Mouse (Mus musculus): ENCODE results near the gene Chrnb1. TPM values are rescaled to one million over a fixed set of nuclear protein-coding genes. Genes with fewer than 3 reads are reported as not detected.

The Chrnb1 gene
- polyA plus RNA-seq, 1 experiment from 2014 or later: 5.8 TPM

GRCm38 (mm10) chr11:69799394-69800137 lies 3.8 kb upstream of the Chrnb1 start:
- Histone ChIP-seq H3K27me3 (ENCODE audit: control insufficient read depth, insufficient read depth, low read length) (peaks cover 15% of the 10 kb centered on the region), H3K27ac (replicated peaks in 1 of 2; ENCODE audit: control insufficient read depth in 1 of 2, insufficient read depth in 1 of 2, low read depth in 2 of 2, low read length in 2 of 2) (no peak overlapping the region), H3K4me2 (ENCODE audit: low read length) (peak overlapping the region; percentile 95), H3K36me3 (ENCODE audit: control insufficient read depth, insufficient read depth, low read length) (no peaks in the 10 kb centered on the region), H3K4me1 (ENCODE audit: control insufficient read depth in 2 of 2, insufficient read depth in 2 of 2, low read length in 2 of 2) (peaks cover 22 to 54% of the 10 kb centered on the region in 2 experiments), H3K4me3 (ENCODE audit: control insufficient read depth in 1 of 2, insufficient read depth in 1 of 2, low read depth in 1 of 2, low read length in 2 of 2) (peak overlapping the region; percentile 46 to 51; a peak in 3 of 4 replicates), H3K9me3 (ENCODE audit: control insufficient read depth, low read length) (no peaks in the 10 kb centered on the region), H3K9ac (ENCODE audit: low read length) (peak overlapping the region; percentile 69)
- ATAC-seq (ENCODE audit: insufficient number of reproducible peaks, insufficient read depth, low FRiP score, low read depth): no peak
- WGBS: 37% methylated on average over 11 of the region's 12 CpGs

GRCm38 (mm10) chr11:69797924-69798323 lies 2.2 kb upstream of the Chrnb1 start:
- WGBS: 69% methylated on average over 7 of the region's 7 CpGs
- H3K4me1 ChIP-seq (ENCODE audit: control insufficient read depth in 2 of 2, insufficient read depth in 2 of 2, low read length in 2 of 2): peaks cover 12 to 43% of the 10 kb centered on the region in 2 experiments; a peak in 3 of 4 replicates

GRCm38 (mm10) chr11:69795983-69796435 lies 266 bp upstream of the Chrnb1 start:
- Histone ChIP-seq H3K9ac (ENCODE audit: low read length) (peak overlapping the region; percentile 73), H3K27me3 (ENCODE audit: control insufficient read depth, insufficient read depth, low read length) (peaks cover 8% of the 10 kb centered on the region; the same call in 1 of the 2 replicates), H3K9me3 (ENCODE audit: control insufficient read depth, low read length) (no peaks in the 10 kb centered on the region), H3K4me3 (ENCODE audit: control insufficient read depth in 1 of 2, insufficient read depth in 1 of 2, low read depth in 1 of 2, low read length in 2 of 2) (peak overlapping the region; percentile 59 to 61), H3K27ac (replicated peaks in 1 of 2; ENCODE audit: control insufficient read depth in 1 of 2, insufficient read depth in 1 of 2, low read depth in 2 of 2, low read length in 2 of 2) (peak overlapping the region in 1 of 2 experiments; percentile 58; a peak in 1 of 4 replicates), H3K4me2 (ENCODE audit: low read length) (peak overlapping the region; percentile 96), H3K4me1 (ENCODE audit: control insufficient read depth in 2 of 2, insufficient read depth in 2 of 2, low read length in 2 of 2) (peaks cover 12 to 28% of the 10 kb centered on the region in 2 experiments; a peak in 3 of 4 replicates), H3K36me3 (ENCODE audit: control insufficient read depth, insufficient read depth, low read length) (no peaks in the 10 kb centered on the region)
- ATAC-seq (ENCODE audit: insufficient number of reproducible peaks, insufficient read depth, low FRiP score, low read depth): no peak
- 5% methylated on average over 13 of the region's 13 CpGs for WGBS

More at GRCm38 (mm10) chr11:69797924-69798323, 2.2 kb upstream of the Chrnb1 start:
- Histone ChIP-seq H3K4me3 (ENCODE audit: control insufficient read depth in 1 of 2, insufficient read depth in 1 of 2, low read depth in 1 of 2, low read length in 2 of 2) (no peak overlapping the region), H3K27me3 (ENCODE audit: control insufficient read depth, insufficient read depth, low read length) (peaks cover 15% of the 10 kb centered on the region), H3K36me3 (ENCODE audit: control insufficient read depth, insufficient read depth, low read length) (no peaks in the 10 kb centered on the region), H3K4me2 (ENCODE audit: low read length) (no peak overlapping the region), H3K9ac (ENCODE audit: low read length) (no peak overlapping the region), H3K9me3 (ENCODE audit: control insufficient read depth, low read length) (no peaks in the 10 kb centered on the region), H3K27ac (replicated peaks in 1 of 2; ENCODE audit: control insufficient read depth in 1 of 2, insufficient read depth in 1 of 2, low read depth in 2 of 2, low read length in 2 of 2) (no peak overlapping the region)
- no peak for ATAC-seq (ENCODE audit: insufficient number of reproducible peaks, insufficient read depth, low FRiP score, low read depth)

DNA sequence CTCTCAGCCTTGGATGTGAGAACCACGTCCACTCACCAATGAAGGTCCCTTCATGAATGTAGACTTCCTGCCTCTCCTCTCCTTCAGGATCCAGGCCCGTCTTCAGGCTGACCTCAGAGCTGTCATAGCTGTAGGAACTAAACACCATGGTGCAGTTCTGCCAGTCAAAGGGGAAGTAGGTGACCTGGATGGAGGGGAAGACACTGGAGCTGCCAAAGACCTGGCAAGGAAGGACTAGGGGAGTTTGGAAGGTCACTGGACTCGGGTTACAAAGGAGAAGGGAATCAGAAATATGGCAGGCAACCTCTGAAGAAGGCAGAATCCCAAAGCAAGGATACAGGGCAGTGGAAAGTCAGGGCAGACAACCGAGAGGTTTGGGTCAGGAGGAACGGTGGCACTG lies 2.3 kb downstream of the Chrnb1 start:
- peaks cover 8% of the 10 kb centered on the region; the same call in 1 of the 2 replicates for H3K27me3 ChIP-seq (ENCODE audit: control insufficient read depth, insufficient read depth, low read length)
- no peak overlapping the region for H3K9ac ChIP-seq (ENCODE audit: low read length)
- no peak overlapping the region for H3K4me3 ChIP-seq (ENCODE audit: control insufficient read depth in 1 of 2, insufficient read depth in 1 of 2, low read depth in 1 of 2, low read length in 2 of 2)
- WGBS: 73% methylated on average over 5 of the region's 5 CpGs
- H3K36me3 ChIP-seq (ENCODE audit: control insufficient read depth, insufficient read depth, low read length): no peaks in the 10 kb centered on the region
- no peaks in the 10 kb centered on the region for H3K9me3 ChIP-seq (ENCODE audit: control insufficient read depth, low read length)
- H3K4me2 ChIP-seq (ENCODE audit: low read length): no peak overlapping the region
- peaks cover 6 to 7% of the 10 kb centered on the region in 2 experiments; a peak in 2 of 4 replicates for H3K4me1 ChIP-seq (ENCODE audit: control insufficient read depth in 2 of 2, insufficient read depth in 2 of 2, low read length in 2 of 2)
- no peak for ATAC-seq (ENCODE audit: insufficient number of reproducible peaks, insufficient read depth, low FRiP score, low read depth)
- no peak overlapping the region for H3K27ac ChIP-seq (replicated peaks in 1 of 2; ENCODE audit: control insufficient read depth in 1 of 2, insufficient read depth in 1 of 2, low read depth in 2 of 2, low read length in 2 of 2)

DNA sequence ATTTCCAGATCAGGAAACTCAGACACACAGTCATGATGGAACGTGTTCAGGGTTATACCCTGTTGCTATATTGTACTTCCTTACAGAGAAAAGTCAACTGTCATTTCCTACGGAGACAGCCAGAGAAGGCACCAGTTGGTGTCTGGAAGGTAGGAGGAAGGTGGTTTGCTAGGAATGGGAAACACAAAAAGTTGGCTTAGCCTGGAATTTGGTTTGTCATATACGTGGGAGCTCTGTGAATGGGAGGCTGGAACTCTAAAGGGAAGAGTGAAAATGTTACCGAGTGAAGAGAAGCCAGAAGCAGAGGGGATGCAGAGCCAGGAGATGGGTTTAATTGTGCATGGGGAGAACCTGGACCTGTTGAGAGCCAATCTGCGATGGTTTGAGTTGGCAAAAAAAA lies 4.3 kb downstream of the Chrnb1 start:
- peaks cover 3% of the 10 kb centered on the region; the same call in 1 of the 2 replicates for H3K27me3 ChIP-seq (ENCODE audit: control insufficient read depth, insufficient read depth, low read length)
- ATAC-seq (ENCODE audit: insufficient number of reproducible peaks, insufficient read depth, low FRiP score, low read depth): no peak
- WGBS: 63% methylated on average over 5 of the region's 5 CpGs
- no peaks in the 10 kb centered on the region for H3K9me3 ChIP-seq (ENCODE audit: control insufficient read depth, low read length)
- peaks cover 6 to 7% of the 10 kb centered on the region in 2 experiments; a peak in 2 of 4 replicates for H3K4me1 ChIP-seq (ENCODE audit: control insufficient read depth in 2 of 2, insufficient read depth in 2 of 2, low read length in 2 of 2)
- no peaks in the 10 kb centered on the region for H3K36me3 ChIP-seq (ENCODE audit: control insufficient read depth, insufficient read depth, low read length)
- no peak overlapping the region for H3K9ac ChIP-seq (ENCODE audit: low read length)
- no peak overlapping the region for H3K27ac ChIP-seq (replicated peaks in 1 of 2; ENCODE audit: control insufficient read depth in 1 of 2, insufficient read depth in 1 of 2, low read depth in 2 of 2, low read length in 2 of 2)
- H3K4me3 ChIP-seq (ENCODE audit: control insufficient read depth in 1 of 2, insufficient read depth in 1 of 2, low read depth in 1 of 2, low read length in 2 of 2): no peak overlapping the region
- H3K4me2 ChIP-seq (ENCODE audit: low read length): no peak overlapping the region

DNA sequence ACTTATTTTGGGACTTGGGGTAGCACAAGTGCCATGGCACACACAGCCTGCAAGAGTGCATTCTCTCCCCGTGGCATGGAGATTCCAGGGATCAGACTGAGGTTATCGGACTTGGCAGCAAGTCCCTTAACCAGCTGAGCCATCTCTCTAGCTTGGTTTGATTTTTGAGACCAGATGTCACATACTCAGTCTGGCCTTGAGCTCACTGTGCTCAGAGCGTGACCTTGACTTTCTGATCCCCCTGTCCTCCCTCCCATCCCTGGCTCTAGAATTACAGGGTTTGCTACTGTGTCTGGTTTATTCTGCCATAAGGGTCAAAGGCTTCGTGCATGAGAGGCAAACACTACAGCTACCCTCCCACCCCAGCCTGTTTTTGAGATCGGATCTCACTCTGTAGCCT lies 6.3 kb downstream of the Chrnb1 start:
- H3K9me3 ChIP-seq (ENCODE audit: control insufficient read depth, low read length): no peaks in the 10 kb centered on the region
- peaks cover 7% of the 10 kb centered on the region in 2 experiments; a peak in 2 of 4 replicates for H3K4me1 ChIP-seq (ENCODE audit: control insufficient read depth in 2 of 2, insufficient read depth in 2 of 2, low read length in 2 of 2)
- no peak overlapping the region for H3K4me3 ChIP-seq (ENCODE audit: control insufficient read depth in 1 of 2, insufficient read depth in 1 of 2, low read depth in 1 of 2, low read length in 2 of 2)
- no peaks in the 10 kb centered on the region for H3K27me3 ChIP-seq (ENCODE audit: control insufficient read depth, insufficient read depth, low read length)
- no peaks in the 10 kb centered on the region for H3K36me3 ChIP-seq (ENCODE audit: control insufficient read depth, insufficient read depth, low read length)
- no peak overlapping the region for H3K27ac ChIP-seq (replicated peaks in 1 of 2; ENCODE audit: control insufficient read depth in 1 of 2, insufficient read depth in 1 of 2, low read depth in 2 of 2, low read length in 2 of 2)
- 59% methylated on average over 5 of the region's 5 CpGs for WGBS
- no peak overlapping the region for H3K4me2 ChIP-seq (ENCODE audit: low read length)
- H3K9ac ChIP-seq (ENCODE audit: low read length): no peak overlapping the region
- ATAC-seq (ENCODE audit: insufficient number of reproducible peaks, insufficient read depth, low FRiP score, low read depth): no peak

- Histone ChIP-seq H3K27me3 (ENCODE audit: control insufficient read depth, insufficient read depth, low read length) (no peaks in the 10 kb centered on the region), H3K4me2 (ENCODE audit: low read length) (no peak overlapping the region), H3K9ac (ENCODE audit: low read length) (no peak overlapping the region), H3K27ac (replicated peaks in 1 of 2; ENCODE audit: control insufficient read depth in 1 of 2, insufficient read depth in 1 of 2, low read depth in 2 of 2, low read length in 2 of 2) (no peak overlapping the region), H3K36me3 (ENCODE audit: control insufficient read depth, insufficient read depth, low read length) (no peaks in the 10 kb centered on the region), H3K4me1 (ENCODE audit: control insufficient read depth in 2 of 2, insufficient read depth in 2 of 2, low read length in 2 of 2) (peaks cover 7% of the 10 kb centered on the region in 2 experiments; a peak in 2 of 4 replicates), H3K9me3 (ENCODE audit: control insufficient read depth, low read length) (no peaks in the 10 kb centered on the region), H3K4me3 (ENCODE audit: control insufficient read depth in 1 of 2, insufficient read depth in 1 of 2, low read depth in 1 of 2, low read length in 2 of 2) (no peak overlapping the region)
- no peak for ATAC-seq (ENCODE audit: insufficient number of reproducible peaks, insufficient read depth, low FRiP score, low read depth)
- 86% methylated on average over 5 of the region's 5 CpGs for WGBS
These were observed 8.4 kb downstream of the Chrnb1 start for GRCm38 (mm10) chr11:69787306-69787705.

Measured in heart, embryonic 14.5 days (tissue).